Mouse (Mus musculus): ENCODE measurements around the gene Mbnl2. TPM values are rescaled to one million over a fixed set of nuclear protein-coding genes. Genes with fewer than 3 reads are reported as not detected.

Mbnl2 gene
- polyA plus RNA-seq, 1 experiment from 2014 or later, result 39.2 TPM

DNA sequence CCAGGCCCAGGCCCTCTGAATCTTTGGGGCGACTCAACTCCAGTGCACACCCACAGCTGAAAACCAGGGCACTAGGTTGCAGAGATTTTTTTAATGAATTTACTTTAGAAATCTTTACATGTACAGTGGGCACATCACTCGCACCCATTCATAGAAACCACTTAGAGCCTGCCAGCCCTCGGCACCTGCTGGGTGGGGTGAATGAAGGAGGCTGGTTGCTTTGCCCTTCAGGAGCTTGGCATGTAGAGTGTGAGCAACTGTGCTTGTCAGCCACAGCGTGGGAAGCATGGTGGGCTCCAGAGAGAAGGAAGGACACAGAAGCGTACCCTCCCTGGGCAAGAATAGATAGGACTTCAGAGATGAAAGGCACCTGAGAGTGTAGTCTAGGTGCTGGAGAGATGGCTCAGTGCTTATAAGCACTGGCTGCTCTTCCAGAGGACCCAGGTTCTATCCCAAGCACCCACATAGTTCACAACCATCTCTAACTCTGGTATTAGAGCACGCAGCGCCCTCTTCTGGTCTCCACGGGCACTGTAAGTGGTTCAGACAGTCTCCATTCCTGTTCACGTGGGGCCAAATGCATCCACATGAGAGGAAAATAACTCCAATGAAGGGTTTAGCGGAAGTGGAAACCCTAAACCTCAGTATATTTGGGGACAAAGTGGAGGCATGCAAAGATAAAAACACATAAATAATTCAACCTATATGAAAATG is 114.9 kb downstream of the Mbnl2 start:
- Histone ChIP-seq H3K27ac (ENCODE audit: low read depth, low read length) (no peak overlapping the region), H3K4me2 (ENCODE audit: low read depth, low read length, severe bottlenecking) (no peak overlapping the region), H3K27me3 (ENCODE audit: control insufficient read depth, insufficient read depth, low read length) (no peaks in the 10 kb centered on the region), H3K9ac (ENCODE audit: low read length) (no peak overlapping the region), H3K9me3 (ENCODE audit: control insufficient read depth, low read length) (peaks cover 3% of the 10 kb centered on the region; the same call in 1 of the 2 replicates), H3K36me3 (ENCODE audit: control insufficient read depth, insufficient read depth, low read length) (no peaks in the 10 kb centered on the region), H3K4me3 (ENCODE audit: low read depth, low read length) (no peak overlapping the region), H3K4me1 (replicated peaks; ENCODE audit: control insufficient read depth, insufficient read depth, low read length) (peaks cover 6% of the 10 kb centered on the region)
- ATAC-seq (replicated peaks; ENCODE audit: low FRiP score), result no peak
- no peak for DNase-seq (ENCODE audit: low spot score)
- WGBS, result 91% methylated on average over 10 of the region's 10 CpGs

DNA sequence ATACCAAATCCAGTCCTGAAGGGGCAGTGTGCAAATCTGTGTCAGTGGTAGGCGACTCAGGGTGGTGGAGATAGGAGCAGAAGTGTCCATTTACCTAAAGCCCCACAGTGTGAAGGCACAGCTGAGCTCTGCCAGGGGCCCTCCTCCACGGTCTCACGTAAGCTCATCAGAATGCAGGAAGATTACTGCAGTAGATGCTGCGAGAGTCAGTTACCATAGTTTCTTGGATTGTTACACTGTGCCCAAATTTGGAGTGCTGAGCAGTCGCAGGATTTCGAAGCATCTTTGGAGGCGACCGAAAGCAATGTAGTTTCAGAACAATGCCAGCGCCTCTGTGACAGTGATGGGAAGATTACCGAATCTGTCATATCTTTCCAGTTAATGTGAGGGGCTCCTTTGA is 116.2 kb downstream of the Mbnl2 start:
- DNase-seq (ENCODE audit: low spot score) (no peak), ATAC-seq (replicated peaks; ENCODE audit: low FRiP score) (no peak)
- peaks cover 3% of the 10 kb centered on the region; the same call in 1 of the 2 replicates for H3K9me3 ChIP-seq (ENCODE audit: control insufficient read depth, low read length)
- no peaks in the 10 kb centered on the region for H3K27me3 ChIP-seq (ENCODE audit: control insufficient read depth, insufficient read depth, low read length)
- peaks cover 6% of the 10 kb centered on the region for H3K4me1 ChIP-seq (replicated peaks; ENCODE audit: control insufficient read depth, insufficient read depth, low read length)
- H3K9ac ChIP-seq (ENCODE audit: low read length), result no peak overlapping the region
- no peak overlapping the region for H3K27ac ChIP-seq (ENCODE audit: low read depth, low read length)
- WGBS, result 89% methylated on average over 10 of the region's 10 CpGs
- no peak overlapping the region for H3K4me3 ChIP-seq (ENCODE audit: low read depth, low read length)
- no peaks in the 10 kb centered on the region for H3K36me3 ChIP-seq (ENCODE audit: control insufficient read depth, insufficient read depth, low read length)
- H3K4me2 ChIP-seq (ENCODE audit: low read depth, low read length, severe bottlenecking), result no peak overlapping the region

DNA sequence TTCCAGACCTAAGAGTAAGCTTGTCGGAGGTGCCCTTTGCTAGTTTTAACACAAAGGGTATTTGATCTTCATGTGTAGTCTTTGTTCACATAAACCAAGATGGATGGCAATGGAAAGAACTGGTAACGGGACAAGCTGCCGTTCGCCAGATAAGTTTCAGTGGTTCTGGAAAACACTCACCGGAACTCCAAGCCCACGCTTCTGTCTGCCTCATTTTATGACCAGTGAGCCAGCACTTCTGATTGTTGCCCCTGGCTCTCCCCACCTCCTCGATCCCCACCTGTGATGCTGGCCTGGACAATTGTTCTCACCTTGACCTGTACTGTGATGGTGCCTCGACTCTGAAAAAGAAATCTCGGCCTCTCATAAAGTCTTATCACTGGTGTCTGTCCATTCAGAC is 117.0 kb downstream of the Mbnl2 start:
- 96% methylated on average over 9 of the region's 9 CpGs for WGBS
- Histone ChIP-seq H3K4me3 (ENCODE audit: low read depth, low read length) (no peak overlapping the region), H3K4me2 (ENCODE audit: low read depth, low read length, severe bottlenecking) (no peak overlapping the region), H3K36me3 (ENCODE audit: control insufficient read depth, insufficient read depth, low read length) (no peaks in the 10 kb centered on the region), H3K4me1 (replicated peaks; ENCODE audit: control insufficient read depth, insufficient read depth, low read length) (peaks cover 6% of the 10 kb centered on the region), H3K9ac (ENCODE audit: low read length) (no peak overlapping the region), H3K27ac (ENCODE audit: low read depth, low read length) (no peak overlapping the region), H3K27me3 (ENCODE audit: control insufficient read depth, insufficient read depth, low read length) (no peaks in the 10 kb centered on the region), H3K9me3 (ENCODE audit: control insufficient read depth, low read length) (peaks cover 3% of the 10 kb centered on the region; the same call in 1 of the 2 replicates)
- ATAC-seq (replicated peaks; ENCODE audit: low FRiP score), result no peak
- no peak for DNase-seq (ENCODE audit: low spot score)

DNA sequence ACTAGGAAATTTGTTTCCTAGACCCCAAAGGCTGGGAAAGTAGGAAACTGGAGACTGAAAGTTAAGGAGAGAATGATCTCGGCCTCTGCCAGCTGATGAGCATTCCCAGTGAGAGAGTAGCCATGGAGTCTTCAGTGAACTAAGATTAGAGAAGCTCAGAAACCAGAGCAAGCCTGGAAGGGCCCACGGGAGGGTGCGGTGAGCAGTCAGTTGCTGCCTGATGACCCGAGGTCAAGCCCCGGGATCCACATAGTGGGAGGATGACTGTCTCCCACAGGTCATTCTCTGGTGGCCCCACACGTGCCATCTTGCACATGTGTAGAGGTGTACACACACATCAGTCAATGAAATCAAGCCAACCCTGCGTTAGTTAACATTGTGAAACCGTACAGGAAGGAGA is 118.0 kb downstream of the Mbnl2 start:
- Histone ChIP-seq H3K27me3 (ENCODE audit: control insufficient read depth, insufficient read depth, low read length) (no peaks in the 10 kb centered on the region), H3K4me1 (replicated peaks; ENCODE audit: control insufficient read depth, insufficient read depth, low read length) (peaks cover 6% of the 10 kb centered on the region), H3K36me3 (ENCODE audit: control insufficient read depth, insufficient read depth, low read length) (no peaks in the 10 kb centered on the region), H3K9me3 (ENCODE audit: control insufficient read depth, low read length) (peaks cover 3% of the 10 kb centered on the region; the same call in 1 of the 2 replicates), H3K4me2 (ENCODE audit: low read depth, low read length, severe bottlenecking) (no peak overlapping the region), H3K27ac (ENCODE audit: low read depth, low read length) (no peak overlapping the region), H3K9ac (ENCODE audit: low read length) (no peak overlapping the region), H3K4me3 (ENCODE audit: low read depth, low read length) (no peak overlapping the region)
- 87% methylated on average over 8 of the region's 8 CpGs for WGBS
- DNase-seq (ENCODE audit: low spot score), result no peak
- ATAC-seq (replicated peaks; ENCODE audit: low FRiP score), result no peak

DNA sequence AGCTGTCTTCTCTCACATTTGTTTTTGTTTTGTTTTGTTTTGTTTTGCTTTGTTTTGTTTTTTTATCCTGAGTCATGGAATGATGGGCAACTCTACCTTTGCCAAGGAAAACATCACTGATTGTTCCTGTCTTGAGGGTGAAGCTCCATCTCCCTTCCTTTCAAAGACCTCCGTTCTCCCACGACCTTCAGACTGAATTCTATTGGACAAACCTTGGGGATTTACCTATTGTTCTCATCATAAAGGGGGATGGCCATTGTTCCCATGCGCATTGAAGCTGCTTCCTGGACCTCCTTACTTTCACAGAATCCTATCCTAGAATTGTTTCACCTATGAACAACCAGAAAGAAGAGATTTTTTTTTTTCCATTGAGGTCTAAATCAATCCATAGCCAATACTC is 118.7 kb downstream of the Mbnl2 start:
- Histone ChIP-seq H3K4me2 (ENCODE audit: low read depth, low read length, severe bottlenecking) (no peak overlapping the region), H3K27me3 (ENCODE audit: control insufficient read depth, insufficient read depth, low read length) (no peaks in the 10 kb centered on the region), H3K9ac (ENCODE audit: low read length) (no peak overlapping the region), H3K9me3 (ENCODE audit: control insufficient read depth, low read length) (peaks cover 3% of the 10 kb centered on the region; the same call in 1 of the 2 replicates), H3K4me3 (ENCODE audit: low read depth, low read length) (no peak overlapping the region), H3K36me3 (ENCODE audit: control insufficient read depth, insufficient read depth, low read length) (no peaks in the 10 kb centered on the region), H3K4me1 (replicated peaks; ENCODE audit: control insufficient read depth, insufficient read depth, low read length) (peaks cover under 1% of the 10 kb centered on the region), H3K27ac (ENCODE audit: low read depth, low read length) (no peak overlapping the region)
- 62% methylated on average over 3 of the region's 3 CpGs for WGBS
- DNase-seq (ENCODE audit: low spot score) (no peak), ATAC-seq (replicated peaks; ENCODE audit: low FRiP score) (no peak)

DNA sequence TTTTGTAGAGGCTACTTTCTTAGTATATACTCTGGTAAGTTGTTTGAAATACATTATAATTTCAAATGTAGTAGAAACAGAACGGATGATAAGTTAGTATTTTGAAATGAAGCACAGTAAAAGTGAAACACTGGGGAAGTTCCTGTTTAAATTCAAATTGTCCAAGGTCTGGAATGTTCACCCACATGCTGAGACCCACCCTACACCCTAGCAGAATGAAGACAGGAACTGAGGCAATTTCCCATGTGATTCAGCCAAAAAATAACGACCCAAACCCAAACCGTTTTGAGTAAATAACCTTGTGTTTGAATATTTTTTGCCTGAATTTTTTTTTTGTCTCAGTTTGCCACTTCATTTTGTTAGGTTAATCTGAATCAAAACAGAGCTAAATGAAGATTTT is 119.4 kb downstream of the Mbnl2 start:
- Histone ChIP-seq H3K27ac (ENCODE audit: low read depth, low read length) (no peak overlapping the region), H3K4me2 (ENCODE audit: low read depth, low read length, severe bottlenecking) (no peak overlapping the region), H3K27me3 (ENCODE audit: control insufficient read depth, insufficient read depth, low read length) (no peaks in the 10 kb centered on the region), H3K4me3 (ENCODE audit: low read depth, low read length) (no peak overlapping the region), H3K4me1 (replicated peaks; ENCODE audit: control insufficient read depth, insufficient read depth, low read length) (no peaks in the 10 kb centered on the region), H3K36me3 (ENCODE audit: control insufficient read depth, insufficient read depth, low read length) (no peaks in the 10 kb centered on the region), H3K9ac (ENCODE audit: low read length) (no peak overlapping the region), H3K9me3 (ENCODE audit: control insufficient read depth, low read length) (peaks cover 3% of the 10 kb centered on the region; the same call in 1 of the 2 replicates)
- no peak for ATAC-seq (replicated peaks; ENCODE audit: low FRiP score)
- DNase-seq (ENCODE audit: low spot score), result no peak
- WGBS, result 91% methylated on average over 3 of the region's 3 CpGs

DNA sequence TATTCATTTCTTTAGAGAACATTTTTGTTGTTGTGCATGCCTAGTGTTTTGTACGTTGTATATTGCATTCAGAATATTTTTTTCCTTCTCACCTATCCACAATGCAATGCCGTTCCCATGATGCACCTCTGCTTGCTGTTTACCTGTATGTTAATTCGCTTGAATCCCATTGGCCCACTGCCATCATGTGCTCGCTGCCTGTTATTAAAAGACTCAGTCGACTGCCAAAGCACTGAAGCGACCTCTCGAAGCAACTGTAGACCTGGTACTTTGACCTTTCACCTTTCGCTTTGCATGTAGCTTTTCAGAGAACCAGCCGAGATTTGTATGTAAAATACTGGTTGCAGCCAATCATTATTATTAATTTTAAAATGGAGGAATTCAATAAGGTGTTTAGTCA is 120.0 kb downstream of the Mbnl2 start:
- Histone ChIP-seq H3K36me3 (ENCODE audit: control insufficient read depth, insufficient read depth, low read length) (no peaks in the 10 kb centered on the region), H3K27ac (ENCODE audit: low read depth, low read length) (no peak overlapping the region), H3K9ac (ENCODE audit: low read length) (no peak overlapping the region), H3K4me3 (ENCODE audit: low read depth, low read length) (no peak overlapping the region), H3K4me1 (replicated peaks; ENCODE audit: control insufficient read depth, insufficient read depth, low read length) (no peaks in the 10 kb centered on the region), H3K27me3 (ENCODE audit: control insufficient read depth, insufficient read depth, low read length) (no peaks in the 10 kb centered on the region), H3K4me2 (ENCODE audit: low read depth, low read length, severe bottlenecking) (no peak overlapping the region), H3K9me3 (ENCODE audit: control insufficient read depth, low read length) (peaks cover under 1% of the 10 kb centered on the region; the same call in 1 of the 2 replicates)
- 91% methylated on average over 9 of the region's 9 CpGs for WGBS
- DNase-seq (ENCODE audit: low spot score) (no peak), ATAC-seq (replicated peaks; ENCODE audit: low FRiP score) (no peak)

DNA sequence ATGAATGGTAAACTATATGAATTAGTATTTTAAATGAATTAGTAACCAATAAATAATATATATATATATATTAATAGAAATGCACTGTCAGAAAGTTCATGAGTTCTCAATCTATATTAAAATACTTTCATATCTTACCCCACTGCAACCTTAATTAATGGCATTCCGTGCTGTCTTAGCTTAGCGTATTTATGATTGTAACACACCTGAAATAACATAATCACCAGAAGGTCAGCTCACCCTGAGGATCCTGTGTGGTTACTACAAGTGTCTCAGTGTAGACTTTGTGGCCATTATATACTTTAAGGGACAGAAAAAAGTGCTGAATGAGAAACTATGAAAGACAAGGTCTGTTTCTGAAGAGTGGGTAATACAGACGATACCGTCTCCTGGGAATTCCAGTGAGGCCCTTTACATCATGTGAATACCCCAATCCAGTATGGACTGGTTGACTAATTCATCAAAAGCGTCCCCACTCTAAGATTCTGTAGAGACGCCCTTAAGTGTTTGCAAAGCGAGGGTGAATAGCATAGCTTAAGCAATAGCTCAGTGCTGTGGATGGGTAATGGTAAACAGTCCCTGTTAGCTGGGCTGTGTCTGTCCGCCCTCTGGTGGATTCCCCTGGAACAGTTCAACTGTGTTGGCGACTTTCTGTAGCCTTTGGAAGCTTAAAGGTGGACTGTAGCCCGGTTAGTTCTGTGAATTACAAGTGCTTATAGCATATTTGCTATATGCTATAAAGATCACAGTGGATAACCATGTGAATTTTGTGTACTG is 122.6 kb downstream of the Mbnl2 start:
- Histone ChIP-seq H3K27me3 (ENCODE audit: control insufficient read depth, insufficient read depth, low read length) (no peaks in the 10 kb centered on the region), H3K4me1 (replicated peaks; ENCODE audit: control insufficient read depth, insufficient read depth, low read length) (no peaks in the 10 kb centered on the region), H3K4me3 (ENCODE audit: low read depth, low read length) (no peak overlapping the region), H3K4me2 (ENCODE audit: low read depth, low read length, severe bottlenecking) (no peak overlapping the region), H3K27ac (ENCODE audit: low read depth, low read length) (no peak overlapping the region), H3K9me3 (ENCODE audit: control insufficient read depth, low read length) (no peaks in the 10 kb centered on the region), H3K36me3 (ENCODE audit: control insufficient read depth, insufficient read depth, low read length) (no peaks in the 10 kb centered on the region), H3K9ac (ENCODE audit: low read length) (no peak overlapping the region)
- DNase-seq (ENCODE audit: low spot score), result peak; percentile 82
- 49% methylated on average over 10 of the region's 10 CpGs for WGBS
- ATAC-seq (replicated peaks; ENCODE audit: low FRiP score), result peak; percentile 89

Measured in forebrain, embryonic 11.5 days (tissue).